Mouse (Mus musculus) cerebellum, adult 9-11 months (tissue): ENCODE results near the gene Vat1.
"Not testable (repeated sequence)": the region's sequence is repeated elsewhere in the genome, so short reads cannot be mapped to it uniquely, and the experiment has no call there.

Experiments used
- DNase-seq: peaks from one replicate; pipeline ENCODE4 v3.0.0; 2022

Vat1 gene

DNA sequence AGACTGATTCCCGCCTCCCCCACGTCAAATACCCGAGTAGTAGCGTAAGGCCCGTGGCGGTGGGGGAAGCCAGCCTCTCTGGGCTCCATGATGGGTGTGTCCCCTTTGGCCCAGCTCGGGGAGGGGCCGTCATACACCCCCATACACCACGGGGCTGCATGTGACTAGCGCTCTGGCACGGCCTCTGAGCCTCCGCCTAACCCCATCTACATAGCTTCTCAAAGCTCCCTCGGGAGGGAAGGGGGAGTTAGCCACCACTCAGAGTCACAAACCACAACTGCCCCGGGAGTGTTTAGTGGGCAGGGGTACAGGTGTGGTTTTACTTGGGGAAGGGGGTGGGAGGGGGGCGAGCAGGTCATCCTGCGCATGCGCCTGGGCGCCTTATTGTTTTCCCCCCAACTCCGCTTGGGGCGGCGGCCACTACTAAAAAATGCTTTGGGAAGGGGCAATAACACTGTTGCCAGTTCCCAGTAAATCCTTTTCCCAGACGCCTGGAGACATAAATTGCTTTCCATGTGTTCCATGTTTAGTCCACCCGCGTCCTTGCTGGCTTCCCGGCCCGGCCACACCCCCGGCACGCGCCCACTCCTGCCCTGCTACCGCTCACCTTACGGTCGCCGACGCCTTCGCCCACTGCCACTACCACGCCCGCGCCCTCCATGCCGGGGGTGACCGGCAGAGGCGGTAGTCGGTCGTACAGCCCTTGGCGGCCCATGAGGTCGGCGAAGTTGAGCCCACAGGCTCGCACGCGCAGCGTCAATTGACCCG lies 745 bp downstream of the Vat1 start:
- peak; percentile 52 for DNase-seq

DNA sequence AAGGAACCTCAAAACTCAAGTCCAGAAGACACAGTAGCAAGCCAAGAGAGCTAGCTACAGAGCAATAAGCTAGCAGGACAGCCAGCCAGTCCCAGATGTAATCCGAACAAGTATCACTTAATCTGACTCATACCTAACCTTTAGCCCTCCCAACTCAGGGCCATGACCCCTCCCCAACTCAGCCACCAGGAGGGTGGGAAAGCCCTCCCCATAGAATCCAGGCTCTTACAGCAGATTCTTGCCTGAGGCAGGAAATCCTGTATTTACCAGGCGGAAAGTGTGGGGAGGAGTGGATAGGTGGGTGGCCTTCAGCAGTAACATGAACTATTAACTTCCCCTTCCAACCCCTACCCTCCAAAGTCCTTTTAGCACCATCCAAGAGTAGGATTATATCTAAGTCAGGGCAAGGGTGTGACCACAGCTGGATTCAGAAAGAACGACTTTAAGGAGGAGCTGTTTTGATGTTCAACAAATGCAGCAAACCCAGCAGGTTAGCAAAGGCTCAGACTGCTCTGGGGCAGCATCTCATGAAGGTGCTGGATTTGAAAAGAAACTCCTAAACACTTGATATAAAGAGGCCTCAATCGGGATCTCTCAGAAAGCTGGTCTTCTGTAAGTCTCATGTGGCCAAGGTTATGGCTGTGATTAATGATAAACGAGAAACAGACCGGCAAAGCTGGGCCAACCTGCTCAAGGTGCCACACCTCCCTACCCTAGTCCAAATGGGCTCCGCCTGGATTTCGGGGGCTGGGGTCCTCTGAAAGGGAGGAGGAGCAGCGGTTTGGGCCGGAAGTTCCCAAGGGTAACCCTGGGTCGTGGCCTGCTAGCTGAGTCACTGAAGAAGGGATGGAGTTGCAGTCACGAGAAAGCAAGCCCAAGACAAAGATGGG lies 1.6 kb downstream of the Vat1 start, which contains the start of gene Rnd2:
TSS of gene Rnd2 (plus strand) at position 789 of the 890 bp plus-strand sequence.
- no peak for DNase-seq

DNA sequence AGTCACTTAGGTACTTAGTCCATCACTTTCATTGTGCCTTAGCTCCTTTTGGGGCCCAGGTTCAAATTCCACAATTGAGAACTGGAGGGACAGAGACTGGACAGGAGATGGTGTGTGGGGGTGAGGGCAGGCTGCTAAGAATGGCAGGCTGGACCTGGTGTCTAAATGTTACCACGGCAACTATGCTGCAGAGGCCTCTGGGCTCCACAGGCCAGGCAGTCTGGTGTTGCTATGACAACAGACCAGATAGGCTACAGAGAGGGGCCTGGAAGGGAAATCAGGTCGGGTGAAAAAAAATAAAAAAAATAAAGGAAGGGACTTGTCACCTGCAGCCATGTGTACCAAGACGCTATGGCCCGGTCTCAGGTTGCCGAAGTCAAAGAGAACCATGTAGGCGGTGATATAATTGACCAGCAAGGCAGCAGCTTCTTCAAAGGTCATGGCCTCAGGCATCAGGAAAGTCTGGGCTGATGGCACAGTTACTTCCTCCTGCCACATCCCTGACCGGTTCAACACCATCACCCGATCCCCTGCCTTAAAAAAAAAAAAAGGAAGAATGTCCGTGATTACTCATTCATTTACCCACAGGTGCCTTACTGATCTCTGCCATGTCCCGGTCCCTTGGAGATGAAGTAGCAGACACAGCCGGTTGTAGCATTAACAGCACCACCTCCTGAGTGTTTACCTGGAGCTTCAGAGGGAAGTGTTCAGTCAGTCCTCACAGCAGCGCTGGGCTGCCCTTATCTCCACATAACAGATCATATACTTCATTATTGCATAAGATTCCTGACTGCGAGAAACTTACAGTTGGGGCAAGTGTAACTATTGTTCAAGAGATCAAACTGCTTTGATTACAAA lies 3.2 kb downstream of the Vat1 start:
- no peak for DNase-seq

DNA sequence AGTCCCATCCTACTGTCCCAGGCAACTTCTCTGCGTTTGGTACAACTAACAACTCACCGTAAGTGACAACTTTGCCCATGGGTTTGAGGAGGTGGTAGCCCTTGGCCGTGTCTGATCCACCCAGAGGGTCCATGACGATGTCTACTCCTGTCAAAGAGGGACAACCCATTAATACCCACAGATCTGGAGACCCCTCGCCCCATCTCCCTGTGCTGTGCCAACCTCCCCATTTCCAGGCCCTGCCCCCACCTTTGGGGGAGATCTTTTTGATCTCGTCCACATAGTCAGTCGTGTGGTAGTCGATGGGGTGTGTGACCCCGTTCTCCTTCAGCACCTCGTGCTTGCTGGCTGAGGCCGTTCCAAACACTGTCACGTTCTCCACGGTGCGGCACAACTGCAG lies 3.9 kb downstream of the Vat1 start:
- DNase-seq, result no peak

DNA sequence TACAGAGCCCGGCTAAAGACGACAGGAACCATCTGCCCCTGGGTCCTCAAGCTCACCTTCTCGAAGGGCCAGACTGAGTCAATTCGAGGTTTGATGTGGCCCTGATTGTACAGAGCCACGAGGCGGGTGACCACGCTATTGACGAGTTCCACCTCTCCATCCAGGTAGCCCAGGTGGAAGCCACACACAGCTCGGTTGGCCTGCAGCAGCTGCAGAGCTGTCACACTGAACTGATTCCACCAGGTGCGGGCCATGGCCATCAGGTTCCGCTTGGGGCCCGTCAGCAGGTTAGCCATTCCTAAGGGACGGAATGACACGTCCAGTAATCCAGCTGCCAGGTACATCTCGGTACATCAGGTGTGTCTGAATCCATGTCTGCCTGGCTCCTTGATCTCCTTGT lies 5.7 kb downstream of the Vat1 start:
- DNase-seq, result no peak

DNA sequence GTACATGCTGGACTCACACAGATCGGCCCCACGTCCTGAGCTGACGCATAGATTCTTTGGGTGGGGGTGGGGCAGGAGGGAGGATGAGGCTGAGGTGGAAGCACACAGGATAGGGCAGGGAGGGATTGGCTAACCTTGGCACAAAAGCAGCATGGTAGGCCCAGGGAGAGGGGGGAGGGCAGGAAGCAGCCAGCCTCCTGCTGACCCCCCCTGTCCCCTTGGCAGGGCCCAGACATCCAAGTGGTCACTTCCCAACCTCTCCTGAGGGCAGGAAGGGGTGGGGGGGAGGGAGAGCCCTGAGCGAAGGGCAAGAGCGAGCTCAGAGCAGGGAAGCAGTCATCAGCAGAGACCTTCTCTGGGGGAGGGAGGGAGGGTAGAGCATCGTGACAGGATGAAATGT lies 6.3 kb downstream of the Vat1 start:
- DNase-seq, result no peak

DNA sequence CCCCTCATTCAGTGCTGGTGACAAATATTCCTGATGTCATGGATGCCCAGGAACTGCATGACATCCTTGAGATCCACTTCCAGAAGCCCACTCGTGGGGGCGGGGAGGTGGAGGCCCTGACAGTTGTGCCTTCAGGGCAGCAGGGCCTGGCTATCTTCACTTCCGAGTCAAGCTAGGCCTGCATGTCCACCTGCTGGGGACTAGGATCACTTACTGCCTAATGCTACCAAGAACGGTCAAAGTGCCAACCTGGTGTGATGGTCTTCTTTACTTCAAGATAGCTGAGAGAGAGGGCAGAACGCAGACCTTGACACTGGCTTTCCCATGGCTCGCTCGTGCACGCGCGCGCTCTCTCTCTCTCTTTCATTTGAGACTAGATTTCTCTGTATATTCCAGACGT lies 7.8 kb downstream of the Vat1 start:
- DNase-seq, result no peak

DNA sequence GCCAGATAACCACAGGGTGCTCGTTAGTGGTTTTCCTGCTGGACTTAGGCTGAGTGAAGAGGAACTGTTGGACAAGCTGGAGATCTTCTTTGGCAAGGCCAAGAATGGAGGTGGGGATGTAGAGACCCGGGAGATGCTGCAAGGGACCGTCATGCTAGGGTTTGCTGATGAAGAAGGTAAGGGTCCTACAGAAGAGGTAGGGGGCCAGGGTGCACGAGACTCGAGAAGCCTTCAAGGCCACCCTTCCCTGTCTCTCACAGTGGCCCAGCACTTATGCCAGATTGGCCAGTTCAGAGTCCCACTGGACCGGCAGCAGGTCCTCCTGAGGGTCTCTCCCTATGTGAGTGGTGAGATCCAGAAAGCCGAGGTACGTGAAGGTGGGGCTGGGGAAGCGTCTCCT lies 8.4 kb downstream of the Vat1 start:
- no peak for DNase-seq

DNA sequence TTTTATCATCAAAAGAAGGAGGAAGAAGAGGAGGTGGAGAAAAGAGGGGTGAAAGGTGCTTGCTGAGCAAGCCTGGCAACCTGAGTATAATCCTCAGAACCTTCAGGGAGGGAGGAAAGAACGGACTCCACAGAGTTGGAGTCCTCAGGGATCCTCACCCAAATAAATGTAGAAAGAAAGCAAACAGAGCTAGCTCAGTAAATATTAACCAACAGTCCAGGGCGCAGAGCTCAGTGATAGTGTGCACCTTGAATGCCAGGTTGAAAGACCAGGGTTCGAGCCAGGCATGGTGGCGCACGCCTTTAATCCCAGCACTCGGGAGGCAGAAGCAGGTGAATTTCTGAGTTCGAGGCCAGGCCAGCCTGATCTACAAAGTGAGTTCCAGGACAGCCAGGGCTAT lies 10.4 kb downstream of the Vat1 start:
- DNase-seq, result no peak

DNA sequence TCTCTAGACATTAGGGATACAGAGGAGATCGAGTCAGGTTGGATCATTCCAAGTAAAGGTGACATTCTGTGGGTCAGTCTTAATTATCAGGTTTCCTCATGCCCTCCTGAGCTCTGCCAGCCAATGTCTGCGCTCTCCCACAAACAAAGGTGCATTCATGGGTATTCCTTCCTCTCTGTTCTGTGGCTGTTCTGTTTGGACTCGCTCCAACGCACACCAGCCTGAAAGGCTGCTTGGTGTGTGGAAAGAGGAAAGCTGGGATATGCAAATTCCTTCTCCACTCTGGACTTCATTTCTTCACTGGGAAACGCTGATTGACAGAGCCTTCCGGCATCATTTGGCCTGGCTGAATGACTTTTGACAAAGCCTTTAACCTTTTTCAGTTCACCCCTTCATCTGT lies 11.3 kb downstream of the Vat1 start:
- DNase-seq, result no peak

DNA sequence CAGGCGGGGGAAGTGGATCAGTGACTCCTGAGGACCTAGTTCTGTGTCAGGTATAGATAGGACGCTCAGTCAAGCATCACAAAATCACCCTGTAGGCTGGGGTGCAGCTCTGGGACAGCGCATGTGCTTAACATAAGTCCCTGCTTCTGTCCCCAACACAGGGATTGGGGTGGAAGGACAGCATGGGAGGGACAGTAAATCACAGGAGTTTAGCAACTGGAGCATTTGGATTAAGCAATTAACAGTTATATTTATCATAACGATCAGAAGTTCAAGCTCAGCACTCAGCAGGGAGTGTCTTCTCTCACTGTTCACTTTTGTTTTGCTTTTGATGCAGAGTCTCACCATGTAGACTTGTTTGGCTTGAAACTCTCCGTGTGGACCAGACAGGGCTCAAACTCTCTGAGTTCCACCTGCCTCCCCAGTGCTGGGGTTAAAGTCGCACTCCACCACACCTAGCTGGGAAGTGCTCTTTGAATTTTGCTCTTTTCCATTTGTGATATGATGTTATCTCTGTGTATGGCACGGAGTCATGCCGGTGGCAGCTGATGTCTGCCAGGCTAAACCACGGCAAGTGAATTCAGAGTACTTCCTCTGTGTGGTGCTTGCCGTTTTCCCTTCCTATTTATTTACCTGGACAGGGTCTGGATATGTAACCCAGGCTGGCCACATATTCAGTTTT lies 13.8 kb downstream of the Vat1 start:
- no peak for DNase-seq

DNA sequence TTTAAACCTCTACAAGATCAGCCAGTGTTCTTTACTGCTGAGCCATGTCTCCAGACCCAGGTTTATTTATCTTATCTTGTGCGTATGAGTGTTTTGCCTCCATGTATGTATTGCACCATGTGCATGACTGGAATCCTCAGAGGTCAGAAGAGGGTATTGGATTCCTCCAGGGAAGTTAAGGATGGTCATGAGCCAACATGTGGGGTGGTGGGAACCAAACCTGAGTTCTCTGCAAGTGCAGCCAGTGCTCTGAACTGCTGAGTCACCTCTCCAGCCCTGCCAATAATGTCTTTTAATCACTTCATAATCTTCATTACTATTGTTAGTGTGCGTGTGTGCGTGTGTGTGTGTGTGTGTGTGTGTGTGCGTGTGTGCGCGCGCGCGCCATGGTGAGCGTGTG lies 14.5 kb downstream of the Vat1 start:
- no peak for DNase-seq

DNA sequence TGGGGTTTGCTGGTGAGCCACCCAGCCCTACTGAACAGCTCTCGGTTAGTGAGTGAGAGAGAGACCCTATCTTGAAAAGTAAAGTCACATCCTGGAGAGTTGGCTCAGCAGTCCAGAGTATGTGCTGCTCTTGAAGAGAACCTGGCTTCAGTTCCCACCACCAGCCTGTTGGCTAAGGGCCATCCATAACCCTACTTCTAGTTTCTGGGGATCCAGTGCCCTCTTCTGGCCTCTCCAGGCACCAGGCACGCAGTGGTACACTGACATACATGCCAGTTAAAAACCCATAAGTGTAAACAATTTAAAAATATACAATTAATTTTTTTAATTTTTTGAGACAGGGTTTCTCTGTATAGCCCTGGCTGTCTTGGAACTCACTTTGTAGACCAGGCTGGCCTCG lies 15.6 kb downstream of the Vat1 start:
- no peak for DNase-seq

DNA sequence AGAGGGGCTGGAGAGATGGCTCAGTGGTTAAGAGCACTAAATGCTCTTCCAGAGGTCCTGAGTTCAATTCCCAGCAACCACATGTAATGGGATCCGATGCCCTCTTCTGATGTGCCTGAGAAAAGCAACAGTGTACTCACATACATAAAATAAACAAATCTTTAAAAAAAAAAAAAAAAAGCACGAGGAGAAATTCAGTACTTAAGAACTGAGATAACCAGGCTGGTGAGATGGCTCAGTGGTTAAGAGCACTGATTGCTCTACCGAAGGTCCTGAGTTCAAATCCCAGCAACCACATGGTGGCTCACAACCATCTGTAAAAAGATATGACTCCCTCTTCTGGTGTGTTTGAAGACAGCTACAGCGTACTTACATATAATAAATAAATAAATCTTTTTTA lies 16.4 kb downstream of the Vat1 start:
- DNase-seq, result not testable (repeated sequence)

DNA sequence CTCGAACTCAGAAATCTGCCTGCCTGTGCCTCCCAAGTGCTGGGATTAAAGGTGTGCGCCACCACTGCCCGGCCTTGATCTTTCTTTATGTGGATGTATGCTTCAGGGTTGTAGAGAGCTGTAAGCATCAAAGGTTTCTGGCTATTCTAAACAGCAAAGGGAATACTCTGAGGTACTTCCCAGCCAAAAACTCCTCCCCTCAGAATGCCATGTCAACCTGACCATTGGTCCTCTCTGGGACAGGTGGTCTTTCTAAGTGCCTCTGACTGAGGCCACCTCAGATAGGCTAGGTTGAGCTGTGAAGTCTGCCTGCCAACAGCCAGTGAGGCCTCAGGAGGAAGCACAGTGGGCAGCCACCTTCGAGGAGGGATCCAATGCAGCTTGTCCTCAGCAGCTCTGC lies 17.1 kb downstream of the Vat1 start:
- no peak for DNase-seq

DNA sequence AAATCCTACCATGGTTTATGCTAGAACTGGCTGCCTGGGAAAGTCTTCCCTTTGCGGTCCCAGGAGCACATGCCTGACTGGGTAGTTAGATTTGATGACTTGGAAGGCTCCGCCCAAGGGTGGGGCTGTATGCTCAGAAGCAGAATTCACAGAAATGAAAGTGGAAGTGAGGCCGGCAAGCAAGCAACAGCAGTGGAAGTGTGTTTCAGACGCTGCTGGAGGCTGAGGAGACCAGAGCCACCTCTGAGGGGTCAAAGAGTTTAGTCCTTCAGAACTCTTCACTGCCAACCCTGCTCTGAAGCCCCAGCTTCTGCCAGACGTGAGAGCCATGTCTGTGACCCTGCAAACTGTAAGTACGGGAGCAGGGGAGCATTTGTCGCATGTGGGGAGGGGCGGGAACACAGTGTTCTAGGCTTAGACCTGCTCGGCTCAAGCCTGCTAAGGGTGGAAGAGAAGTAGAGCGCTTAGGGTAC lies 17.7 kb downstream of the Vat1 start, which contains the start of gene Ifi35:
TSS of gene Ifi35 (plus strand) at position 134 of the 473 bp plus-strand sequence.
- no peak for DNase-seq

DNA sequence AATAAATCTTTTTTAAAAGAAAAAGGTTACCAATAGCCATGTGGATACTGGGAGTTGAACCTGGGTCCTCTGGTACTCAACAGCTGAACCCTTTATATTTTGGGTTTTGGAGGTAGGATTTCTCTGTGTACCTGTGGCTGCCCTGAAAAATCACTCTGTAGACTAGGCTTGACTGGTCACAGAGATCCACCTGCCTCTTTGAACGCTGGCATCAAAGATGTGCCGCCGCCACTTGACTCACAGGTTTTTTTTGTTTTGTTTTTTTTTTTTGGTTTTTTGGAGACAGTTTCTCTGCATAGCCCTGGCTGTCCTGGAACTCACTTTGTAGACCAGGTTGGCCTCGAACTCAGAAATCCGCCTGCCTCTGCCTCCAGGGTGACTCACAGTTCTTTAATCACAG lies 18.2 kb downstream of the Vat1 start:
- DNase-seq, result no peak

DNA sequence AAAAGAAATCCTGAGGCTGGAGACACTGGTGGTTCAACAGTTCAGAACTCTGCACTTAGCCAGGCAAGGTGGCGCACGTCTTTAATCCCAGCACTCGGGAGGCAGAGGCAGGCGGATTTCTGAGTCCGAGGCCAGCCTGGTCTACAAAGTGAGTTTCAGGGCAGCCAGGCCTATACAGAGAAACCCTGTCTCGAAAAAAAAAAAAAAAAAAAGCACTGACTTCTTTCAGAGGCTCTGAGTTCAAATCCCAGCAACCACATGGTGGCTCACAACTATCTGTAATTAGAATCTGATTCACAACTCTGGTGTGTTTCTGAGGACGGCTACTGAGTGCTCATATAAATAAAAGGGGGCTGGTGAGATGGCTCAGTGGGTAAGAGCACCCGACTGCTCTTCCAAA lies 19.2 kb downstream of the Vat1 start:
- DNase-seq, result not testable (repeated sequence)

DNA sequence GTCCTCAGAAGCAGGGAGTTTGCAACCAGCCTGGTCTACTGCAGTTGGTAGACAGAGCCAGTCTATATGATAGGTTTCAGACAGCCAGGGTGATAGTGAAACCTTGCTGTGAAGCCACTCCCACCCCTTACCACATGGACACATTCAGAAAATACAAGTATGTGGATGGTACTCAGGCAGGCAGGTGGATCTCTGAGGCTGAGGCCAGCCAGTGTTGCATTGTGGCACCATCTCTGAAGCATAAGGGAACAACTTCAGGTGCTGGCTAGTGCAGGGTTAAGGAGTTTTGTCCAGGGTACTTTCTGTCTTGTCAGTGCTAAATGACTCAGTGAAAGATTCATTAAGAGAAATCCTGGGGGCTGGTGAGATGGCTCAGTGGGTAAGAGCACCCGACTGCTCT lies 19.7 kb downstream of the Vat1 start:
- no peak for DNase-seq

DNA sequence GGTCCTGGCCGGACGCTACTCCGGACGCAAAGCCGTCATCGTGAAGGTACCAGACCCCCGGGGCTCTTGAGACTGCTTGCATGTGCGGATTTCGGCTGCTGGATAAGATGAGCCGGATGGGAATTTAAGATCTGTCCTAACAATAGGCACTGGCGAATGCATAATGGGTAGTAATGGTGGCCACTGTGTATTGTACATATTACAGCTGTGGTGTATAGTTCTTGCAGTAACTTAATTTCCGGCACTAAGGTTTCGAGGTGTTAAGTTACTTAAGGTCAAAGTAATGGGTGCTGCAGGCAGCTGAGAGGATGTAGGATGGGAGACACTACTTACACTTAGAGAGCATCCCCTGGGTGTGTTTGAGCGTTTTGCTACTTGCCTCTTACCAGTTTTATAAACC lies 23.3 kb downstream of the Vat1 start:
- DNase-seq, result no peak

DNA sequence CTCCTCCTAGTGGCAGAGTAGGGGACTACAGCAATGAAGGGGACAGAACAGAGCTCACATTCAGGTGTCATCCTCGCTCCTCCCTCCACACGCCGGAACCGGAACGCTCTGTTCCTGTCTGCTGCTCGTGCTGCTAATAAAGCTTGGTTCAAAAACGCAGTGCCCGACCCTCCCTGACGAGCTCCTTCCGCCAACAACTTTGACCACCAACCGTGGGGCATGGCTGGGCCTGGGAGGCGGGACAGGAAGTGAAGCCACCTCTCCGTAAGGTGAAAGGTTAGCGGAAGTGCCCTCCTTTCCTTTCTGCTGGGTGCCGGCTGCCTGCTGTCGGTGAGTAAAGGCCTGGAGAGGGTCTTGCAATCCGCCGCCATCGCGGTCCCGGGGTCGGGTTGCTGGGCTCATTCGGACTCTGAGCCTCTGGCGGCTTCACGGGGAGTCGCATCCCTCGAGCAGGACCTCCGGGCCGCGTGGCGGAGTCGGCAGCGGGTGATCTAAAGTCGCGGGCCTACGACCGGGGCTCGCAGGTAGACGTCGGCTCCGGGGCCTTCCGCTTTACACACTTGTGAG lies 23.8 kb downstream of the Vat1 start, which contains the start of gene Rpl27:
TSS of gene Rpl27 (plus strand) at position 172 of the 567 bp plus-strand sequence.
- DNase-seq, result peak; percentile 99
